Mouse (Mus musculus) kidney, embryonic 14.5 days (tissue): ENCODE data around the gene Ppox. TPM values are rescaled to one million over a fixed set of nuclear protein-coding genes. Genes with fewer than 3 reads are reported as not detected.
A peak's percentile ranks its signal among the peaks of the same experiment; 100 is the strongest.

Experiments
- ATAC-seq: fragments of 200-750 bp; cut with Nextera tagmentation; 2 replicates; pipeline ENCODE4 v1.8.0; 2017; ENCODE audit warnings: moderate number of reproducible peaks, mild to moderate bottlenecking, moderate TSS enrichment, moderate library complexity; ENCODE audit not compliant: low FRiP score, low TSS enrichment
- H3K27ac ChIP-seq: fragments of 300-500 bp; sonication (generic); 2 replicates; pipeline ENCODE4 v1.5.1; 2014; ENCODE audit warnings: low read depth, mild to moderate bottlenecking, low read length, moderate library complexity, mixed read lengths
- H3K27me3 ChIP-seq: fragments of 300-500 bp; sonication (generic); 2 replicates; pipeline ENCODE4 v1.6.1; 2014; ENCODE audit warnings: mild to moderate bottlenecking, low read length; ENCODE audit not compliant: control insufficient read depth, insufficient read depth
- H3K36me3 ChIP-seq: fragments of 300-500 bp; sonication (generic); 2 replicates; pipeline ENCODE4 v1.6.1; 2014; ENCODE audit warnings: low read length, mixed read lengths; ENCODE audit not compliant: control insufficient read depth, insufficient read depth
- H3K4me1 ChIP-seq: fragments of 300-500 bp; sonication (generic); 2 replicates; pipeline ENCODE4 v1.6.1; 2014; ENCODE audit warnings: low read length, mixed read lengths; ENCODE audit not compliant: control insufficient read depth, insufficient read depth
- H3K4me2 ChIP-seq: fragments of 300-500 bp; sonication (generic); replicated peaks from 2 replicates; pipeline ENCODE4 v1.6.1; 2014; ENCODE audit warnings: low read depth, mild to moderate bottlenecking, low read length
- H3K4me3 ChIP-seq: fragments of 300-500 bp; sonication (generic); 2 replicates; pipeline ENCODE4 v1.5.1; 2014; ENCODE audit warnings: mild to moderate bottlenecking, low read length
- H3K9ac ChIP-seq: fragments of 300-500 bp; sonication (generic); 2 replicates; pipeline ENCODE4 v1.6.1; 2014; ENCODE audit warnings: low read depth, mild to moderate bottlenecking, low read length, moderate library complexity
- H3K9me3 ChIP-seq: fragments of 300-500 bp; sonication (generic); 2 replicates; pipeline ENCODE4 v1.6.1; 2016; ENCODE audit warnings: low read length; ENCODE audit not compliant: control insufficient read depth
- WGBS: fragments of 180-500 bp; shearing (Covaris S2); extraction: QIAGEN DNeasy Blood & Tissue Kit; methylation state at CpG from one replicate; pipeline ENCODE4 v1.1.7; 2014; 5-methylcytosine and 5-hydroxymethylcytosine counted together
- polyA plus RNA-seq: library from polyadenylated mRNA; unstranded; fragments of >200 nt; fragmentation: Nextera tagmentation; extraction: Ambion mirVana; gene quantifications from 2 replicates; pipeline ENCODE4 v1.2.1, GENCODE M21; 2014

Ppox gene
- polyA plus RNA-seq, 1 experiment from 2014 or later, result 58.1 TPM

- Histone ChIP-seq H3K4me2 (no peak overlapping the region), H3K27me3 (no peaks in the 10 kb centered on the region), H3K9ac (no peak overlapping the region), H3K36me3 (peaks cover 3% of the 10 kb centered on the region), H3K9me3 (no peaks in the 10 kb centered on the region), H3K4me1 (peaks cover 11% of the 10 kb centered on the region; the same call in 1 of the 2 replicates), H3K4me3 (no peak overlapping the region), H3K27ac (peak overlapping the region; percentile 81)
- no peak for ATAC-seq
- WGBS, result 73% methylated on average over 3 of the region's 3 CpGs
Measured at GRCm38 (mm10) chr1:171263666-171264461, 17.1 kb downstream of the Ppox start.

- ATAC-seq, result peak; percentile 92
- Histone ChIP-seq H3K27me3 (no peaks in the 10 kb centered on the region), H3K9me3 (no peaks in the 10 kb centered on the region), H3K27ac (peak overlapping the region; percentile 81), H3K36me3 (peaks cover 7% of the 10 kb centered on the region), H3K4me3 (0 out of 2 replicates have a peak overlapping the region, but pooled peaks have one; percentile 16), H3K4me2 (peak overlapping the region; percentile 15; the same call in 1 of the 2 replicates), H3K4me1 (peaks cover 11% of the 10 kb centered on the region; the same call in 1 of the 2 replicates), H3K9ac (no peak overlapping the region)
- 0% methylated on average over 2 of the region's 2 CpGs for WGBS
Measured at GRCm38 (mm10) chr1:171263185-171263611, 17.8 kb downstream of the Ppox start.

- no peaks in the 10 kb centered on the region for H3K27me3 ChIP-seq
- no peaks in the 10 kb centered on the region for H3K9me3 ChIP-seq
- peak; percentile 79 for ATAC-seq
- peak overlapping the region; percentile 16 for H3K4me3 ChIP-seq
- H3K27ac ChIP-seq, result peak overlapping the region; percentile 93
- 9% methylated on average over 8 of the region's 8 CpGs for WGBS
- peak overlapping the region; percentile 44; the same call in 1 of the 2 replicates for H3K9ac ChIP-seq
- peaks cover 7% of the 10 kb centered on the region for H3K36me3 ChIP-seq
- H3K4me2 ChIP-seq, result peak overlapping the region; percentile 38; the same call in 1 of the 2 replicates
- H3K4me1 ChIP-seq, result peaks cover 11% of the 10 kb centered on the region; the same call in 1 of the 2 replicates
Measured at GRCm38 (mm10) chr1:171262594-171263130, 18.3 kb downstream of the Ppox start.

- no peak overlapping the region for H3K9ac ChIP-seq
- no peak overlapping the region for H3K4me3 ChIP-seq
- 52% methylated on average over 3 of the region's 3 CpGs for WGBS
- H3K9me3 ChIP-seq, result no peaks in the 10 kb centered on the region
- H3K36me3 ChIP-seq, result peaks cover 7% of the 10 kb centered on the region
- H3K4me1 ChIP-seq, result peaks cover 11% of the 10 kb centered on the region; the same call in 1 of the 2 replicates
- H3K27me3 ChIP-seq, result no peaks in the 10 kb centered on the region
- no peak for ATAC-seq
- H3K27ac ChIP-seq, result no peak overlapping the region
- H3K4me2 ChIP-seq, result no peak overlapping the region
Measured at GRCm38 (mm10) chr1:171260316-171260715, 20.7 kb downstream of the Ppox start.

GRCm38 (mm10) chr1:171258921-171259320, 22.1 kb downstream of the Ppox start:
- peaks cover 11% of the 10 kb centered on the region for H3K36me3 ChIP-seq
- no peak overlapping the region for H3K4me3 ChIP-seq
- no peak overlapping the region for H3K27ac ChIP-seq
- no peaks in the 10 kb centered on the region for H3K27me3 ChIP-seq
- H3K9ac ChIP-seq, result no peak overlapping the region
- no peaks in the 10 kb centered on the region for H3K9me3 ChIP-seq
- no peak for ATAC-seq
- H3K4me1 ChIP-seq, result peaks cover 11% of the 10 kb centered on the region; the same call in 1 of the 2 replicates
- 82% methylated on average over 17 of the region's 17 CpGs for WGBS
- H3K4me2 ChIP-seq, result no peak overlapping the region

- Histone ChIP-seq H3K9me3 (no peaks in the 10 kb centered on the region), H3K4me1 (peaks cover 12% of the 10 kb centered on the region; the same call in 1 of the 2 replicates), H3K9ac (no peak overlapping the region), H3K36me3 (peaks cover 13% of the 10 kb centered on the region), H3K27me3 (no peaks in the 10 kb centered on the region), H3K27ac (no peak overlapping the region), H3K4me2 (no peak overlapping the region), H3K4me3 (no peak overlapping the region)
- WGBS, result 86% methylated on average over 9 of the region's 9 CpGs
- ATAC-seq, result no peak
Measured at GRCm38 (mm10) chr1:171257781-171258180, 23.2 kb downstream of the Ppox start.

- peaks cover 11% of the 10 kb centered on the region; the same call in 1 of the 2 replicates for H3K4me1 ChIP-seq
- 71% methylated on average over 15 of the region's 15 CpGs for WGBS
- no peak overlapping the region for H3K9ac ChIP-seq
- H3K27ac ChIP-seq, result no peak overlapping the region
- H3K27me3 ChIP-seq, result no peaks in the 10 kb centered on the region
- peaks cover 13% of the 10 kb centered on the region for H3K36me3 ChIP-seq
- no peak overlapping the region for H3K4me2 ChIP-seq
- H3K9me3 ChIP-seq, result no peaks in the 10 kb centered on the region
- no peak for ATAC-seq
- no peak overlapping the region for H3K4me3 ChIP-seq
Measured at GRCm38 (mm10) chr1:171256937-171257548, 23.9 kb downstream of the Ppox start.

- peaks cover 13% of the 10 kb centered on the region for H3K36me3 ChIP-seq
- no peak overlapping the region for H3K4me3 ChIP-seq
- no peak overlapping the region for H3K27ac ChIP-seq
- WGBS, result 89% methylated on average over 24 of the region's 24 CpGs
- no peak for ATAC-seq
- peaks cover 10% of the 10 kb centered on the region for H3K4me1 ChIP-seq
- H3K9ac ChIP-seq, result no peak overlapping the region
- no peak overlapping the region for H3K4me2 ChIP-seq
- H3K27me3 ChIP-seq, result no peaks in the 10 kb centered on the region
- no peaks in the 10 kb centered on the region for H3K9me3 ChIP-seq
Measured at GRCm38 (mm10) chr1:171256095-171256818, 24.7 kb downstream of the Ppox start.
